Mouse (Mus musculus): ENCODE measurements around the gene Foxn2.

GRCm38 (mm10) chr17:88443186-88443585, 2.7 kb downstream of the Foxn2 start:
- TF ChIP-seq TAL1 (IDR thresholded peaks at IDR 0.05; ENCODE audit: low read length) (no peak), GATA1 (IDR thresholded peaks at IDR 0.05; ENCODE audit: low read length) (no peak)
